Mouse (Mus musculus): ENCODE results near the gene Cd244a.

- no peak for TF ChIP-seq POLR2A (IDR thresholded peaks at IDR 0.05; ENCODE audit: insufficient read length, low read depth)
- no peak for TF ChIP-seq CEBPB (IDR thresholded peaks at IDR 0.05; ENCODE audit: insufficient read depth, poor library complexity, severe bottlenecking)
- TF ChIP-seq USF1 (IDR thresholded peaks at IDR 0.05; ENCODE audit: low read depth), result no peak
- no peak for TF ChIP-seq MYOG (IDR thresholded peaks at IDR 0.05; ENCODE audit: control insufficient read depth in 1 of 3, insufficient read depth in 1 of 3, insufficient read length in 2 of 3, low read depth in 2 of 3)
- TF ChIP-seq E2F4 (IDR thresholded peaks at IDR 0.05; ENCODE audit: insufficient read depth), result no peak
Measured at GRCm38 (mm10) chr1:171532830-171533229, 26.2 kb upstream of the Cd244a start.
